Mouse (Mus musculus) brain, embryonic 14.5 days (tissue): Measurements from ENCODE around the gene Ptprc.

Source experiments
- CTCF ChIP-seq: fragments of 200-500 bp; IDR thresholded peaks from 2 replicates; pipeline ENCODE4 v1.5.1; 2012; ENCODE audit warnings: inconsistent platforms, mild to moderate bottlenecking, moderate library complexity, borderline replicate concordance; ENCODE audit not compliant: insufficient read depth, insufficient read length; ENCODE audit errors: extremely low read depth
- POLR2A ChIP-seq: fragments of 200-500 bp; IDR thresholded peaks from 2 replicates; pipeline ENCODE4 v1.6.1; 2012; ENCODE audit warnings: mild to moderate bottlenecking, inconsistent platforms, borderline replicate concordance; ENCODE audit not compliant: poor library complexity, insufficient read depth, insufficient read length, severe bottlenecking; ENCODE audit errors: extremely low read depth

DNA sequence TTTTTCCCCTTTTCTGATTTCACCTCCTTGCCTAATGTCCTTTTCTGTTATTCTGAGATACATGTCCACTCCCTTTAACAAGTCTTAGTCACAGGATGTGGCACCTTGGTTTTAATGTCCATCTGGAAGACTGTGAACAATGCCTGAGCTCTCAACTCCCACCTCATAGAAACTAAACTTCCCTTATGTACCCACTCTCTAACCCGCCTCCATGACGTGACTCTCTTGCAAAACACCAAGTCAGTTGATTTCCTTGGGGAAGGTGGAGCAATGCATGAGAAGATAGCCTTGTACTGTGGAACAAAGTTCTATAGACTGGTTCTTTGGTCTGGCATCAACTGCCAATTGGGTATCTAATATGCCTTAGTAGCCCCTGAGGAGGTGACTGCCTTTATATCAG, 16.6 kb downstream of the Ptprc start:
- TF ChIP-seq CTCF (no peak), POLR2A (no peak)
